Mouse (Mus musculus): ENCODE data around the gene Ermn.

Ermn gene

DNA sequence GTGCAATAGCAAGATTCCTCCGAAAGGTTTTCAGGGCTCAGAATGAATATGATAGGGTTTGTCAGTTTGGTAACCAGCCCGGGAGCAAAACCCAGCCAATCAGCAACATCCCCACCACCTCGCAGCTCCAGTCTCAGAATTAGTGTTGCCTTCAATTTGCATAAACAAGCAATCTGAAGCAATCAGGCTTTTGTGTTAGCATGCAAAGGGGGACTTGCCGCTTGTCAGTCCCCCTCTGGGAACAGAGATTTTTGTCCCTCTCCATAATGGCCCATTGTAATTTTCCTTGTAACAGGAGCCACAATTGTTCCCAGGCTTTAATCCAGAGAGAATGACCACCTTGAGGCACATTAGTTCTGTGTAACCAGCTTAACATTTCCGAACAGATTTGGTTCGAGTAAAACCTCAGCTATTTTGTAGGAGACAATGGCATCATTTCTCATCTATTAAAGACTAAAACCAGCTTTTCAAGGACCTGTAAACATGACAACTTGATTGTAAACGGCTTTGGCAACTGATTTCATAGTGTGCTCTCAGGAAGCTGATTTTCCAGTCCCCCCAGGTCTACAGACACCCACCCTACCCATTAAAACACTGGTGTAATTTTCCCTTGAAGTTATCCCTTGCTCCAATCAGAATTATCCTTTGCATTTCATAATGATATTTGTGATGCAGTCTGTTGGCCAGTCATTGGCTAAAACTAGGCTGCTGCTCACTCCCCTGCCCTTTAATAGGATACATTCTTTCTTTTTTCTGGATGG is at the start of gene Ermn:
Gene Ermn (minus strand): TSS at position 44 of the 761 bp plus-strand sequence.
- DNase-seq: no peak

DNA sequence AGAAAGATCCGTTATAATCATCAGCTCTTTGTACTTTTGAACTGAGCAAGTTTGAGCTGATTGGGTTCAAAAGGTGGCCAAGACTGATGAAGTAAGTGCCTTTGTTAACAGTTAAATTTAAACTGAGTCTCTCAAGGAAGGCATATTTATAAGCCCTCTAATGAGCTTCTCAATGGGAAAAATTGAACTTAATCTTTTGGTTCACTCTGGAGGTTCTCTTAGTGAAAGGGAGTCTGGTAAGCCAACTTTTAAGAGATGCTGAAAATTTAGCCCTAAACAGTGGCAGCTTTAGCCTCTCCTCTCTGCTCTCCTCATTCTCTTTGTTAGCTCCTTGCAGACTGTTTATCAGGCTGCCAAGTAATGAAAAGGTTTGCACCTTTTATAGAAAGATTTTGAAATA is 42.2 kb upstream of the Ermn start:
- no peak for DNase-seq

DNA sequence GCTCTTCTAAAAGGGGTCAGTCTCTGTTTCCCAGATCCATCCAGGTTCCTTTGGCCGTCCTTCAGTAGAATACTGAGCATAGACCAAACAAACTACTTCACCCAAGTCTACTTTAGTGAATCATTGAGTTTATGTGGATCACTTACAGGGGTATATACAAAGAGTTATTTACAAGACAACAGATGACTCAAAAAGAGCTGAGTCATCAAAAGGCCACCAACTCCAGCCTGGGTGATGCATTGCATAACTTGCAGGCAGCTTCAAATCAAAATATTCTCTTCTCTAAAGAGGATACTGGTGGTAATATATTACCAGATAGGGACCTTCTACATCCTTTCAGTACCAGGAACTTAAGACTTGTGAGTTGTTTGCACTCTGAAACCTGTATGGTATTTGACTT is 33.8 kb upstream of the Ermn start:
- no peak for DNase-seq

DNA sequence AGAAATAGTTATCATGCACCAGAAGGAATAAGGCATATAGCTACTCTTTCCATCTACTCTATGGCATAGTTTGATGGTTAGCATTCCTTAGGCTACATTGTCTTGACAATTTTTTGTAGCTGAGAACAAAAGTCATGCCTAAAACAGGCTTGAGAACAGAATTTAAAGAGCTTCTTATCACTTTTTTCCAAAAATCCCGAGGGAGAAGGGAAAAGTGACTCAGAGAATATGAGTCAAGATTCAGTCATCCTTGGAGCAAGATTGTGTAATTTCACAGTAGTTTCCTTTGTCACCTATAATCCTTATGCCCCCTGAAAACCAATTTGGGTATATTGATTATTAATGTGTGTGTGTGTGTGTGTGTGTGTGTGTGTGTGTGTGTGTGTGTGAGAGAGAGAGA is 27.2 kb upstream of the Ermn start:
- DNase-seq: no peak

DNA sequence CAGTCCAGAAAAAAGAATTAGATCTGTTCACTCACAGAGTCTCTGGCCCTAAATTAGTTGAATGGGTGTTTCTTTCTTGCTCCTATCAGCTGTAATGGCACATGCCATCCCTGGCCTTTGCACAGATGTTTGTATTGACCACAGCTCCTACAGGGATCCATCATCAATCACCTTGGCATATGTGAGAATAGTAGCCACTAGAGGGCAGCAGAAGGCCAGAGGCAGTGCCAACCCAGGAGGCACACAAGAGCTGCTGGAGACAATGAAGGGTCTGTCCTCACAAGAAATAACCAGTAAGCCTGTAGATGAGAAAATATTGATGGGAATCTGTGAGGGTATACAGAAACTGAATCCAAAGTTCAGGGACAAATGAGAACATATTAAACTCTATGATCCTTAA is 2.7 kb upstream of the Ermn start:
- DNase-seq: peak; percentile 23

DNA sequence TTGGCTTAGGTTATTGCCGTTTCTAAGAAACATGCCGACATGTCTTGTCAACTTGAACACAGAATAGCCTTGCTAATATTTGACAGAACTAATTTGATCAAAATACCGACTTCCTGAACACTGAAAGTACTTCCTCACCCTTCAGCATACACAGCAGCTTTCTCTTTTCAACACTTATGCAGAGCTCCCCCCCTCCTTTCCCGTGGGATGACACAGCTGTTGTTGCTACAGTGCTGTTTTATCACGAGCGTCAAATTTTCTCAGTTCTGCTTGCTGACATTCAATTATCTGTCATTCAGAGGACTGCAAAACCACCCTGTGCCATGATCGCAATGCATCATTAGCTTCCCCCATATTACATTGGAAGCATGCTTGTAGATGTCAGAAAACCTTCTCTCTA is 10.8 kb downstream of the Ermn start:
- no peak for DNase-seq

DNA sequence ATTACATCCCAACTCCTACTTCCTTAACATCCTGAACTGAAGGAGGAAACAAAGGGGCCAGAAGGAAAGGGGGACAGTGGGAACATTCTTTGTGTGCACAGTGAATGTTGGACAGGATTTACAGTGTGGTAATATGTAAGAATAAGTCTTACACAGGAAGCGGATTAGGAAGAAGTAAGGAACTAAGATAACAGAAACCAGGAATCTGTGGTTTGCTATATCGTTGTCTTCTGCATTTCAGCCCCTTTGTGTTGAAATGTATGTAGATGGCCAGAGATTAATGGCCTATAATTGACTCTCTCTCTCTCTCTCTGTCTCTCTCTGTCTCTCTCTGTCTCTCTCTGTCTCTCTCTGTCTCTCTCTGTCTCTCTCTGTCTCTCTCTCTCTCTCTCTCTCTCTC is 15.7 kb downstream of the Ermn start:
- no peak for DNase-seq

DNA sequence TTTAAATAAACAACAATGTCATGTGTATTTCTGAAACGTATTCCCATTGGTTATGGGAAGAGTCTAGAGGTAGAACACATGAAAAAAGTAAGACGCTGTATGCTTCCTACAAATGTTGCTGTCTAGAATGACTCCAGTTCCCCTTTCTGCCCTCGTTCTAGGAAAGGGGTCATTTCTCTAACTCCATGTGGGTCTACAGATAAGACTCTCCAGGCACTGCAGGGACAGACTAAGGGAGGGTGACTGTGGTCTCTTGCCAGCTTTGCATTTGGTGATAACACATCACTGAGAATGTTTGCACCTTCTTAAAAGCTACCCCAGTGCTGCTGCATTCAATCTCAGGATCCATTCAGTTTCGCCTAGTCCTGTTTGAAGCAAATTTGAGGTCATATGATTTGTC is 17.0 kb downstream of the Ermn start:
- no peak for DNase-seq

DNA sequence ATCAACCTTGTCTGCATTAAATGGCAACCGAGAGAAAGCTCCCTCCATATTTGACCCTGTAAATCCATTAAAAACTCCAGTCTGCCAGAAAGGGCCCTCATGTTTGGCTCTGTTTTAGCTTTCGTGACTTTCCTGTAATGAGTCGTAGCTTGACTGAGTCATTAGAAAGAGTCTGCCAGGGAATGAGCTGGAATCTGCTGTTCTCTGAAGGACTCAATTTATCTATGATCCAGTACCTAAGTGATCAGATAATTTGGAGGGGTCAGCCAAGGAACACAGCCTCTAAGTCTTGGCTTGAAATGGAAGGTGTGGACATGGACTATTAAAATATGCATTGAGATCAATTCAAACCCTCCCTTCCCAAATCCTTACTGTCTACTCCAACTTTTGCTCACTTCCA is 21.2 kb downstream of the Ermn start:
- DNase-seq: no peak

DNA sequence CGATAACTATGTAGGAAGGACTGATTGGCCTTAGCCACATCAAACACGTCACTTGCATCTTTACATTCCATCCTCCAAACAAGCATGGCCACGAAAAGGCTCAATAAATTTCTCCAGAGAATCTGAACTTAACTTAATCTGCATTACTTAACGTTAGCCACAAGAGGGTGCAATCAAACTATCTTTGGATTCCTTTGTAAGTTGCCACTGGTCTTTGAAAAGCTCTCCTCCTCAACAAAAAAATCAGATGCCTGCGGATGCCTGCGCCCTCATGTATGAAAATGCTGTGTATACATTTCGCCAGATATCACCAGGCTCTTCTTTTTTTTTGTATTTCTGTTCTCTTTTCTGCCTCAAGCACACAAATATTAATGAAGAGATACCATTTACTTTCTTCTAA is 23.3 kb downstream of the Ermn start:
- no peak for DNase-seq

DNA sequence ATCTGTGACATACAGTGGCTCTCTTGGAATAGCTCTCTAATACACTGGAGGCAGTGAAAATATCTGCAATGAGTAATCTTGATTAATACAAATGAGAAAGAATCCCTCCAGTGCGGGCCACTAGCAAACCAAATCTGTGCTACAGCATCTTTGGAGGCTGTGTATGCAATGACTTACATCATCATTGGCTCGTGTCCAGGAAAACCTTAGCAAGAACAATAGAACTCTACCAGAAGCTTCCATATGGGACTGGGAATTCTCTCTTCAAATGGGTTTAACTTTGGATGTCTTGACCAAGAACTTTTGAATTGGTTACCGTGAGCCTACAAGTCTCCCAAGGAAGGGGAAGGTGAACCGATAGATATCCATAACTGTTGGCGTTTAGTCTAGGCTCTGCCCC is 25.9 kb downstream of the Ermn start:
- no peak for DNase-seq

DNA sequence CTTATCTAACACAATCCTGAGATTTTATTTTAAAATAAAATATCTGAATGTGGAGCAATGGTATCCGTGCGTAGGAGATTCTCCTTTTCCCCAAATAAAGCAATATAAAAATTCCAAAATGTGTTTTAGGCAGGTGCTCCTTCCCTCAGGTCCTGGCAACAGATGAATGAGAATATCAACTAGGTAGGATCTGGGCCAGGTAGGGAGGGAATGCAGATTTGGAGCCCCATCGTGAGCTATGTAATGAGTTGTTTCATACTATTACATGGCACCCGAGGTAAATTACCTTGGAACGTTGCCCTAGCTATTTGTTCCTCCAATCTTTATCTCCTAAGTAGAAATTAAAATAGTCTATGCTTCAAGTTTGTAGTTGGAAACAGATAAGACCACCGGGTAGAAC is 29.1 kb downstream of the Ermn start:
- no peak for DNase-seq

DNA sequence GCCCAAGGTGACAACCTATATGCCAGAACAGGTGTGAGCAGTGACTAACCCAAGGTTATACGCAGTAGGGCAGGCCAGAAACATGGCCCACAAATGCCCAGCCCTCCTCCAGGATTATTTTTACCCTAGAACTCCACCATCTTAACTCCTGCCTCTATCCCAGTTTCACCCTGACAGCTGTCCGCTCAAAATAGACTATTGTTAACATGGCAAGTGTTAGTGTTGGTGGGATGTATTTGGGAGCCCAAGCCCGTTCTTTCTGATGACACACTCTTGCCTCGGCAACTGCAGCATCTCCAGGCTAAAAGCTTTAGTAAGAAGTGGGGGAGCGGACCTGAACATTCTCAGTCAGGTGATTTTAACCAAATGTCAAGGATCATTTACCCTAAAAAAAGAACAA is 45.6 kb downstream of the Ermn start:
- no peak for DNase-seq

DNA sequence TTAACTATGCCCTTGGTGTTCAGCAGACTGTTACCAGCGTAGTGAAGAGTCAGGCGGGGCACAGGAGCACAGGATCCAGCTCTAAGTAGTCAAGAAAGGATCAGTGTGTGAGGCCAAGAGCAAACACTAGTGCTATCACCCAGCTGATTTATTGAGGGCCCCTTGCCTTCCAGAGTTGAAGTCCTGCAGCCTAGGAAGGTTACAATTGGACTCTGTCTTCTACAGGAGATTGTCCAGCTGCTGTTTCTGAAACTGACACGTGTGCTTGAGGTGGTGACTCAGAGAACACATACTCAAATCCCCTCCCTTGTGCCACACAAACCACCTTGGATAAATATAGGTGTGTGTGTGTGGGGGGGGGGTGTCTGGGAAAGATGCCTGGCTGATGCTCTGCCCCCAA is 51.2 kb downstream of the Ermn start:
- no peak for DNase-seq

DNA sequence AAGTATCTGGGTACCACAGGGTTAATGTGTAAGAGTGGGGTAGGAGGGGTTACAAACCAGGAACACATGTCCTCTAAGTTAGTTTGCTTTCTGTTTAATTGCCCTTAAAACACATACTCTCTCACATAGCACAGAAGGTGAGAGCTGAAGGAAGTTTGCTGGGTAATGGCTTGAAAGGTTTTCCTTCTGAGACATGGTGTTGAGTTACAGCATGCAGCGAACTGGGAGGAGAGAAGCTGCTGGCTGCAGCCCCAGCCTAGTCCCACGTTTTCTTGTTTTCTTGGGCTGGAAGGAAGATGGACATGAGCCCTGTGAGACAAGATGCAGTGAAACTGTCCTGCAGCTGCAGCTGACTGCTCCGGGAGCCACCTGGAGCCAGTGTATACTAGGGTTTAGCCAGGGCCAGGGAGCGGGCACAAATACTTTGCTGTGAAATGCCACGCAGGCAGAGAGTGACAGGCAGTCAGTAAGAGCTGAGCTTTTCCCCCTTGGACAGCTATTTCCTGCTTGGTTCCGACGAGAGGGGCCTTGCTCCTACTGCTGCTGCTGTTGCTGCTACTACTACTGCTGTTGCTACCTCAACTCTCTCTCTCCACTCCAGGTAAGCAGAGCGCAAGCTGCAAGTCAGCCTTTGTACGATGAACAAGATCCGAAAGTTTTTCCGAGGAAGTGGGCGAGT is 54.8 kb downstream of the Ermn start, which contains the start of gene Galnt5:
Gene Galnt5 (plus strand): TSS at position 133 of the 679 bp plus-strand sequence.
- DNase-seq: no peak

All from right cerebral cortex, postnatal 14 days (tissue).